Mouse (Mus musculus) neural tube, embryonic 11.5 days (tissue): ENCODE measurements around the gene Sirt5. TPM values are rescaled to one million over a fixed set of nuclear protein-coding genes. Genes with fewer than 3 reads are reported as not detected.

Experiments
- ATAC-seq: fragments of 200-750 bp; cut with Nextera tagmentation; 2 replicates; pipeline ENCODE4 v1.8.0; 2017; ENCODE audit warnings: moderate number of reproducible peaks, mild to moderate bottlenecking, moderate TSS enrichment, moderate library complexity; ENCODE audit not compliant: insufficient read depth, low FRiP score, low TSS enrichment
- DNase-seq: peaks from one replicate; pipeline ENCODE4 v3.0.0-alpha.2; 2015; ENCODE audit warnings: low spot score
- H3K27ac ChIP-seq: fragments of 300-500 bp; sonication (generic); 2 replicates; pipeline ENCODE4 v1.5.1; 2014; ENCODE audit warnings: low read depth, mild to moderate bottlenecking, low read length
- H3K27me3 ChIP-seq: fragments of 300-500 bp; sonication (generic); 2 replicates; pipeline ENCODE4 v1.6.1; 2014; ENCODE audit warnings: mild to moderate bottlenecking, low read length, mixed read lengths; ENCODE audit not compliant: control insufficient read depth, insufficient read depth
- H3K36me3 ChIP-seq: fragments of 300-500 bp; sonication (generic); 2 replicates; pipeline ENCODE4 v1.6.1; 2014; ENCODE audit warnings: mild to moderate bottlenecking, low read length, moderate library complexity, mixed read lengths; ENCODE audit not compliant: control insufficient read depth, insufficient read depth
- H3K4me1 ChIP-seq: fragments of 300-500 bp; sonication (generic); 2 replicates; pipeline ENCODE4 v1.6.1; 2014; ENCODE audit warnings: low read length, mixed read lengths; ENCODE audit not compliant: control insufficient read depth, insufficient read depth
- H3K4me2 ChIP-seq: fragments of 300-500 bp; sonication (generic); 2 replicates; pipeline ENCODE4 v1.6.1; 2014; ENCODE audit warnings: low read depth, mild to moderate bottlenecking, moderate library complexity
- H3K4me3 ChIP-seq: fragments of 300-500 bp; sonication (generic); 2 replicates; pipeline ENCODE4 v1.5.1; 2014; ENCODE audit warnings: low read depth, low read length
- H3K9ac ChIP-seq: fragments of 300-500 bp; sonication (generic); 2 replicates; pipeline ENCODE4 v1.6.1; 2014; ENCODE audit warnings: mild to moderate bottlenecking, low read length
- H3K9me3 ChIP-seq: fragments of 300-500 bp; sonication (generic); 2 replicates; pipeline ENCODE4 v1.6.1; 2016; ENCODE audit warnings: low read length; ENCODE audit not compliant: control insufficient read depth
- WGBS: fragments of 180-500 bp; shearing (Covaris S2); extraction: QIAGEN DNeasy Blood & Tissue Kit; methylation state at CpG from one replicate; pipeline ENCODE4 v1.1.7; 2014; 5-methylcytosine and 5-hydroxymethylcytosine counted together
- polyA plus RNA-seq: library from polyadenylated mRNA; unstranded; fragments of >200 nt; fragmentation: Nextera tagmentation; extraction: Ambion mirVana; gene quantifications from 2 replicates; pipeline ENCODE4 v1.2.1, GENCODE M21; 2014

Gene Sirt5
- 18.5 and 21.3 TPM in 2 replicates for polyA plus RNA-seq

GRCm38 (mm10) chr13:43364985-43365824 is at the start of gene Sirt5:
Gene Sirt5 (plus strand): TSS chr13:43365496.
- Histone ChIP-seq H3K4me1 (0 out of 2 replicates have a peak, but pooled peaks cover 3% of the 10 kb centered on the region), H3K36me3 (no peaks in the 10 kb centered on the region), H3K9me3 (no peaks in the 10 kb centered on the region), H3K27ac (peak within 1 kb of the TSS; percentile 46), H3K27me3 (no peaks in the 10 kb centered on the region), H3K4me2 (peak within 1 kb of the TSS; percentile 79), H3K9ac (peak within 1 kb of the TSS; percentile 77), H3K4me3 (peak within 1 kb of the TSS; percentile 53)
- ATAC-seq (peak; percentile 96), DNase-seq (peak; percentile 96)
- WGBS: 15% methylated on average over 42 of the region's 42 CpGs

GRCm38 (mm10) chr13:43317411-43317810 is 47.9 kb upstream of the Sirt5 start:
- ATAC-seq: no peak
- Histone ChIP-seq H3K4me1 (no peaks in the 10 kb centered on the region), H3K9me3 (no peaks in the 10 kb centered on the region), H3K27ac (no peak overlapping the region), H3K27me3 (no peaks in the 10 kb centered on the region), H3K4me2 (no peak overlapping the region), H3K9ac (no peak overlapping the region), H3K36me3 (no peaks in the 10 kb centered on the region), H3K4me3 (no peak overlapping the region)
- no peak for DNase-seq
- 83% methylated on average over 5 of the region's 5 CpGs for WGBS

GRCm38 (mm10) chr13:43319396-43319795 is 45.9 kb upstream of the Sirt5 start:
- no peak overlapping the region for H3K27ac ChIP-seq
- H3K36me3 ChIP-seq: no peaks in the 10 kb centered on the region
- no peaks in the 10 kb centered on the region for H3K4me1 ChIP-seq
- H3K9me3 ChIP-seq: no peaks in the 10 kb centered on the region
- 80% methylated on average over 3 of the region's 3 CpGs for WGBS
- no peak for ATAC-seq
- DNase-seq: no peak
- no peak overlapping the region for H3K4me3 ChIP-seq
- no peaks in the 10 kb centered on the region for H3K27me3 ChIP-seq
- no peak overlapping the region for H3K9ac ChIP-seq
- no peak overlapping the region for H3K4me2 ChIP-seq

GRCm38 (mm10) chr13:43321492-43321891 is 43.8 kb upstream of the Sirt5 start:
- Histone ChIP-seq H3K36me3 (no peaks in the 10 kb centered on the region), H3K4me1 (no peaks in the 10 kb centered on the region), H3K9ac (no peak overlapping the region), H3K4me2 (no peak overlapping the region), H3K4me3 (no peak overlapping the region), H3K9me3 (no peaks in the 10 kb centered on the region), H3K27ac (no peak overlapping the region), H3K27me3 (no peaks in the 10 kb centered on the region)
- DNase-seq (no peak), ATAC-seq (no peak)
- WGBS: 68% methylated on average over 2 of the region's 2 CpGs

GRCm38 (mm10) chr13:43325427-43325826 is 39.9 kb upstream of the Sirt5 start:
- 73% methylated on average over 1 of the region's 1 CpGs for WGBS
- Histone ChIP-seq H3K4me1 (no peaks in the 10 kb centered on the region), H3K9ac (no peak overlapping the region), H3K27ac (no peak overlapping the region), H3K36me3 (no peaks in the 10 kb centered on the region), H3K9me3 (no peaks in the 10 kb centered on the region), H3K4me2 (no peak overlapping the region), H3K4me3 (no peak overlapping the region), H3K27me3 (no peaks in the 10 kb centered on the region)
- no peak for ATAC-seq
- DNase-seq: no peak

GRCm38 (mm10) chr13:43331721-43332444 is 33.4 kb upstream of the Sirt5 start:
- DNase-seq: no peak
- Histone ChIP-seq H3K9ac (no peak overlapping the region), H3K4me1 (no peaks in the 10 kb centered on the region), H3K36me3 (no peaks in the 10 kb centered on the region), H3K4me2 (no peak overlapping the region), H3K27ac (no peak overlapping the region), H3K4me3 (no peak overlapping the region), H3K27me3 (no peaks in the 10 kb centered on the region), H3K9me3 (no peaks in the 10 kb centered on the region)
- no peak for ATAC-seq
- WGBS: 73% methylated on average over 11 of the region's 11 CpGs

- H3K4me3 ChIP-seq: no peak overlapping the region
These were observed 32.7 kb upstream of the Sirt5 start for GRCm38 (mm10) chr13:43332591-43332990.

GRCm38 (mm10) chr13:43336425-43337221 is 28.7 kb upstream of the Sirt5 start:
- no peaks in the 10 kb centered on the region for H3K4me1 ChIP-seq
- DNase-seq: no peak
- H3K9ac ChIP-seq: no peak overlapping the region
- no peak overlapping the region for H3K4me3 ChIP-seq
- H3K36me3 ChIP-seq: no peaks in the 10 kb centered on the region
- no peak overlapping the region for H3K27ac ChIP-seq
- H3K4me2 ChIP-seq: no peak overlapping the region
- no peaks in the 10 kb centered on the region for H3K9me3 ChIP-seq
- H3K27me3 ChIP-seq: no peaks in the 10 kb centered on the region
- ATAC-seq: no peak
- WGBS: 84% methylated on average over 12 of the region's 12 CpGs

More at GRCm38 (mm10) chr13:43332591-43332990, 32.7 kb upstream of the Sirt5 start:
- no peaks in the 10 kb centered on the region for H3K27me3 ChIP-seq
- no peak overlapping the region for H3K27ac ChIP-seq
- ATAC-seq: no peak
- H3K4me2 ChIP-seq: no peak overlapping the region
- WGBS: 42% methylated on average over 7 of the region's 7 CpGs
- H3K9ac ChIP-seq: no peak overlapping the region
- H3K9me3 ChIP-seq: no peaks in the 10 kb centered on the region
- H3K4me1 ChIP-seq: no peaks in the 10 kb centered on the region
- no peaks in the 10 kb centered on the region for H3K36me3 ChIP-seq
- peak; percentile 35 for DNase-seq
